ENCODE assay signal across 28 mouse cellular contexts in genomic region chr4:46717156-46717555, GRCm38 (mm10).
DNase-seq lines count a peak whose midpoint lies in the region; ATAC-seq and TF ChIP-seq lines count a peak whose summit lies in the region.
"Had no signal": no experiment of that assay in that cellular context is flagged by ENCODE, and none has a peak within 500 bp of the region (broad histone marks: within the 10 kb centered on the region; RNA-seq: fewer than 3 reads in every experiment).

No protein-coding gene starts in this region.

- TF ChIP-seq CTCF in kidney, adult 2 months (conservative IDR thresholded peaks at IDR 0.05; ENCODE audit: insufficient read depth, insufficient read length, low read depth, low read length): no peak

- no peak overlapping the region for H3K4me3 ChIP-seq in kidney, embryonic 16.5 days (ENCODE audit: low read length)
- no peak overlapping the region for H3K4me3 ChIP-seq in kidney, adult 2 months (ENCODE audit: insufficient read depth, low read depth, low read length)
- H3K4me3 ChIP-seq in midbrain, embryonic 11.5 days (ENCODE audit: low read depth, low read length): no peak overlapping the region
- H3K4me3 ChIP-seq in midbrain, embryonic 16.5 days (ENCODE audit: low read depth, low read length): no peak overlapping the region
- H3K4me3 ChIP-seq: embryonic facial prominence, embryonic 13.5 days; hindbrain, embryonic 12.5 days; limb, embryonic 12.5 days; liver, embryonic 15.5 days; neural tube, embryonic 12.5 days had no signal

- no peak for TF ChIP-seq POLR2A in kidney, adult 2 months (IDR thresholded peaks at IDR 0.05; ENCODE audit: low read depth, low read length)

- WGBS in kidney, embryonic 16.5 days: 14% methylated on average over 5 of the region's 5 CpGs
- 27% methylated on average over 5 of the region's 5 CpGs for WGBS in kidney, adult 2 months
- WGBS in midbrain, embryonic 11.5 days: 23% methylated on average over 5 of the region's 5 CpGs
- WGBS in midbrain, embryonic 16.5 days: 14% methylated on average over 5 of the region's 5 CpGs

- DNase-seq in frontal cortex, adult 2 months (ENCODE audit: extremely low spot score in 1 of 2, low spot score in 1 of 2): no peak
- no peak for DNase-seq in kidney, adult 2 months
- no peak for DNase-seq in midbrain, embryonic 11.5 days (ENCODE audit: low spot score, missing footprints)
- no peak for DNase-seq in cerebellum, adult 8-10 months
- DNase-seq: adrenal gland, postnatal 10 days; cerebellum, adult 9-10 months; cerebellum, postnatal 36 days; forebrain, postnatal 0 days; gastrocnemius, postnatal 14 days; heart, postnatal 14 days; kidney, postnatal 36 days; layer of hippocampus, postnatal 36 days; lung, embryonic 14.5 days; lung, postnatal 14 days; right cerebral cortex, postnatal 4 days; thymus, adult 18-20 months; thymus, postnatal 25 days had no signal

- H3K27me3 ChIP-seq in kidney, embryonic 16.5 days (ENCODE audit: insufficient read depth, low read length): 0 out of 2 replicates have a peak, but pooled peaks cover 2% of the 10 kb centered on the region
- no peaks in the 10 kb centered on the region for H3K27me3 ChIP-seq in kidney, adult 2 months (replicated peaks; ENCODE audit: control insufficient read depth, insufficient read depth, low read length)
- no peaks in the 10 kb centered on the region for H3K27me3 ChIP-seq in midbrain, embryonic 11.5 days (ENCODE audit: control insufficient read depth, insufficient read depth, low read length)
- no peaks in the 10 kb centered on the region for H3K27me3 ChIP-seq in midbrain, embryonic 16.5 days (ENCODE audit: control insufficient read depth, insufficient read depth, low read depth, low read length)
- H3K27me3 ChIP-seq: hindbrain, embryonic 12.5 days; liver, embryonic 15.5 days; neural tube, embryonic 12.5 days had no signal

- no peak overlapping the region for H3K27ac ChIP-seq in kidney, embryonic 16.5 days (ENCODE audit: low read length)
- H3K27ac ChIP-seq in kidney, adult 2 months (ENCODE audit: insufficient read depth, low read depth, low read length): no peak overlapping the region
- H3K27ac ChIP-seq in midbrain, embryonic 11.5 days (ENCODE audit: low read depth, low read length): no peak overlapping the region
- H3K27ac ChIP-seq in midbrain, embryonic 16.5 days (ENCODE audit: low read length): no peak overlapping the region
- H3K27ac ChIP-seq: embryonic facial prominence, embryonic 13.5 days; hindbrain, embryonic 12.5 days; limb, embryonic 12.5 days; liver, embryonic 15.5 days; neural tube, embryonic 12.5 days; stomach, postnatal 0 days had no signal

- H3K9me3 ChIP-seq in kidney, embryonic 16.5 days (ENCODE audit: low read length): no peaks in the 10 kb centered on the region
- H3K9me3 ChIP-seq in midbrain, embryonic 11.5 days (ENCODE audit: control insufficient read depth, low read length): no peaks in the 10 kb centered on the region
- H3K9me3 ChIP-seq in midbrain, embryonic 16.5 days (replicated peaks; ENCODE audit: control insufficient read depth, low read length, poor library complexity, severe bottlenecking): no peaks in the 10 kb centered on the region
- H3K9me3 ChIP-seq: embryonic facial prominence, embryonic 13.5 days; hindbrain, embryonic 12.5 days; limb, embryonic 12.5 days; liver, embryonic 15.5 days; neural tube, embryonic 12.5 days had no signal

- peak; percentile 42 for ATAC-seq in frontal cortex, adult (ENCODE audit: low TSS enrichment)
- peak; percentile 78; the same call in 1 of the 2 replicates for ATAC-seq in kidney, embryonic 16.5 days (ENCODE audit: low FRiP score, low TSS enrichment)
- peak; percentile 53; the same call in 1 of the 2 replicates for ATAC-seq in midbrain, embryonic 11.5 days (ENCODE audit: low FRiP score)
- no peak for ATAC-seq in midbrain, embryonic 16.5 days
- ATAC-seq: forebrain, postnatal 0 days; intestine, postnatal 0 days; Patski had no signal

- H3K9ac ChIP-seq in kidney, embryonic 16.5 days (replicated peaks; ENCODE audit: low read length): no peak overlapping the region
- no peak overlapping the region for H3K9ac ChIP-seq in midbrain, embryonic 11.5 days (ENCODE audit: low read length)
- no peak overlapping the region for H3K9ac ChIP-seq in midbrain, embryonic 16.5 days (ENCODE audit: low read depth, low read length)
- H3K9ac ChIP-seq: embryonic facial prominence, embryonic 13.5 days; forebrain, postnatal 0 days; hindbrain, embryonic 12.5 days; limb, embryonic 12.5 days; liver, embryonic 15.5 days; lung, embryonic 14.5 days; neural tube, embryonic 12.5 days had no signal

- no peaks in the 10 kb centered on the region for H3K4me1 ChIP-seq in kidney, embryonic 16.5 days (ENCODE audit: insufficient read depth, low read length)
- H3K4me1 ChIP-seq in kidney, adult 2 months (ENCODE audit: control insufficient read depth, insufficient read depth, low read length): no peaks in the 10 kb centered on the region
- H3K4me1 ChIP-seq in midbrain, embryonic 11.5 days (ENCODE audit: control insufficient read depth, insufficient read depth, low read length): peaks cover 20% of the 10 kb centered on the region
- peaks cover 14% of the 10 kb centered on the region for H3K4me1 ChIP-seq in midbrain, embryonic 16.5 days (ENCODE audit: control insufficient read depth, insufficient read depth, low read length)
- H3K4me1 ChIP-seq: embryonic facial prominence, embryonic 13.5 days; neural tube, embryonic 12.5 days had no signal

- no peaks in the 10 kb centered on the region for H3K36me3 ChIP-seq in kidney, embryonic 16.5 days (ENCODE audit: insufficient read depth, low read length)
- no peaks in the 10 kb centered on the region for H3K36me3 ChIP-seq in kidney, adult 2 months (ENCODE audit: control insufficient read depth, insufficient read depth, low read length)
- H3K36me3 ChIP-seq in midbrain, embryonic 11.5 days (ENCODE audit: control insufficient read depth, insufficient read depth, low read length): no peaks in the 10 kb centered on the region
- H3K36me3 ChIP-seq in midbrain, embryonic 16.5 days (ENCODE audit: control insufficient read depth, insufficient read depth, low read length): no peaks in the 10 kb centered on the region
- H3K36me3 ChIP-seq: embryonic facial prominence, embryonic 13.5 days; hindbrain, embryonic 12.5 days; limb, embryonic 12.5 days; liver, embryonic 15.5 days; neural tube, embryonic 12.5 days had no signal

- no peak overlapping the region for H3K4me2 ChIP-seq in kidney, embryonic 16.5 days (replicated peaks; ENCODE audit: low read depth, low read length)
- H3K4me2 ChIP-seq in midbrain, embryonic 11.5 days: no peak overlapping the region
- H3K4me2 ChIP-seq in midbrain, embryonic 16.5 days (ENCODE audit: low read length): no peak overlapping the region
- H3K4me2 ChIP-seq: embryonic facial prominence, embryonic 13.5 days; hindbrain, embryonic 12.5 days; limb, embryonic 12.5 days; liver, embryonic 15.5 days; lung, embryonic 14.5 days; neural tube, embryonic 12.5 days had no signal
